Mouse (Mus musculus) spleen, adult 2 months (tissue): ENCODE data around the gene Ablim1.

Experiments used
- CTCF ChIP-seq: fragments of 200-500 bp; IDR thresholded peaks from 2 replicates; pipeline ENCODE4 v1.5.1; 2011; ENCODE audit warnings: mild to moderate bottlenecking, inconsistent platforms; ENCODE audit not compliant: insufficient read depth, insufficient read length, insufficient replicate concordance; ENCODE audit errors: extremely low read depth
- POLR2A ChIP-seq: fragments of 200-500 bp; IDR thresholded peaks from 2 replicates; pipeline ENCODE4 v1.6.1; 2011; ENCODE audit warnings: low read depth, low read length, inconsistent platforms

GRCm38 (mm10) chr19:57113975-57114374 lies 200.7 kb downstream of the Ablim1 start:
- TF ChIP-seq POLR2A (no peak), CTCF (no peak)
